Mouse (Mus musculus) kidney, postnatal 14 days (tissue): ENCODE measurements around the gene Prmt8.

Source experiments
- DNase-seq: peaks from one replicate; pipeline ENCODE4 v3.0.0; 2022; ENCODE audit warnings: mixed read lengths

The Prmt8 gene

GRCm38 (mm10) chr6:127735130-127735981 is 33.9 kb downstream of the Prmt8 start:
- DNase-seq, result peak; percentile 6

- DNase-seq, result no peak
Observed at GRCm38 (mm10) chr6:127723126-127723525, 46.1 kb downstream of the Prmt8 start.

- DNase-seq, result no peak
Observed at GRCm38 (mm10) chr6:127719875-127720274, 49.4 kb downstream of the Prmt8 start.

GRCm38 (mm10) chr6:127717239-127718137 is 51.8 kb downstream of the Prmt8 start:
- peak; percentile 10 for DNase-seq

- no peak for DNase-seq
Observed at GRCm38 (mm10) chr6:127715428-127715827, 53.8 kb downstream of the Prmt8 start.

GRCm38 (mm10) chr6:127714906-127715305 is 54.4 kb downstream of the Prmt8 start:
- no peak for DNase-seq

GRCm38 (mm10) chr6:127708218-127708628 is 61.0 kb downstream of the Prmt8 start:
- DNase-seq, result no peak

- no peak for DNase-seq
Observed at GRCm38 (mm10) chr6:127701036-127701783, 68.1 kb downstream of the Prmt8 start.

- DNase-seq, result no peak
Observed at GRCm38 (mm10) chr6:127693681-127694080, 75.6 kb downstream of the Prmt8 start.

GRCm38 (mm10) chr6:127692298-127692697 is 77.0 kb downstream of the Prmt8 start:
- no peak for DNase-seq

GRCm38 (mm10) chr6:127687181-127687860 is 82.0 kb downstream of the Prmt8 start:
- DNase-seq, result no peak

GRCm38 (mm10) chr6:127684981-127685380 is 84.3 kb downstream of the Prmt8 start:
- DNase-seq, result peak; percentile 14

GRCm38 (mm10) chr6:127683561-127683960 is 85.7 kb downstream of the Prmt8 start:
- DNase-seq, result no peak

- DNase-seq, result no peak
Observed at GRCm38 (mm10) chr6:127680784-127681183, 88.5 kb downstream of the Prmt8 start.

- DNase-seq, result no peak
Observed at GRCm38 (mm10) chr6:127678998-127679397, 90.3 kb downstream of the Prmt8 start.

GRCm38 (mm10) chr6:127678320-127678719 is 91.0 kb downstream of the Prmt8 start:
- no peak for DNase-seq

- no peak for DNase-seq
Observed at GRCm38 (mm10) chr6:127676866-127677265, 92.4 kb downstream of the Prmt8 start.

- no peak for DNase-seq
Observed at GRCm38 (mm10) chr6:127672071-127672470, 97.2 kb downstream of the Prmt8 start.

- DNase-seq, result no peak
Observed at GRCm38 (mm10) chr6:127670031-127670430, 99.2 kb downstream of the Prmt8 start.

GRCm38 (mm10) chr6:127669313-127669712 is 100.0 kb downstream of the Prmt8 start:
- no peak for DNase-seq

- DNase-seq, result no peak
Observed at GRCm38 (mm10) chr6:127663263-127663662, 106.0 kb downstream of the Prmt8 start.

- DNase-seq, result no peak
Observed at GRCm38 (mm10) chr6:127661717-127662292, 107.5 kb downstream of the Prmt8 start.
